Mouse (Mus musculus): ENCODE measurements around the gene Fuca2.
"Not testable (repeated sequence)": the region's sequence is repeated elsewhere in the genome, so short reads cannot be mapped to it uniquely, and the experiment has no call there.

Gene Fuca2

GRCm38 (mm10) chr10:13499331-13499730 lies at the start of gene Fuca2:
Gene Fuca2, plus strand, starts transcription at chr10:13499540.
- DNase-seq (ENCODE audit: low spot score in 2 of 2): no peak

GRCm38 (mm10) chr10:13451640-13452039 lies 47.7 kb upstream of the Fuca2 start:
- DNase-seq (ENCODE audit: low spot score in 2 of 2): no peak

- DNase-seq (ENCODE audit: low spot score in 2 of 2): no peak
Measured at GRCm38 (mm10) chr10:13453200-13453990, 45.9 kb upstream of the Fuca2 start.

GRCm38 (mm10) chr10:13464295-13464694 lies 35.0 kb upstream of the Fuca2 start:
- not testable (repeated sequence) for DNase-seq (ENCODE audit: low spot score in 2 of 2)

- peak in 1 of 2 experiments; percentile 20 for DNase-seq (ENCODE audit: low spot score in 2 of 2)
Measured at GRCm38 (mm10) chr10:13466925-13467324, 32.4 kb upstream of the Fuca2 start.

- DNase-seq (ENCODE audit: low spot score in 2 of 2): not testable (repeated sequence)
Measured at GRCm38 (mm10) chr10:13468025-13468529, 31.3 kb upstream of the Fuca2 start.

- DNase-seq (ENCODE audit: low spot score in 2 of 2): no peak
Measured at GRCm38 (mm10) chr10:13470236-13470635, 29.1 kb upstream of the Fuca2 start.

- no peak for DNase-seq (ENCODE audit: low spot score in 2 of 2)
Measured at GRCm38 (mm10) chr10:13473287-13473832, 26.0 kb upstream of the Fuca2 start.

GRCm38 (mm10) chr10:13473833-13474567 lies 25.3 kb upstream of the Fuca2 start, which contains the start of gene Phactr2:
Gene Phactr2, minus strand, starts transcription at chr10:13474412.
- peak in 1 of 2 experiments; percentile 17 for DNase-seq (ENCODE audit: low spot score in 2 of 2)

GRCm38 (mm10) chr10:13474568-13474955 lies 24.8 kb upstream of the Fuca2 start:
- DNase-seq (ENCODE audit: low spot score in 2 of 2): no peak

- peak in 1 of 2 experiments; percentile 16 for DNase-seq (ENCODE audit: low spot score in 2 of 2)
Measured at GRCm38 (mm10) chr10:13475121-13475520, 24.2 kb upstream of the Fuca2 start.

GRCm38 (mm10) chr10:13479341-13479740 lies 20.0 kb upstream of the Fuca2 start:
- DNase-seq (ENCODE audit: low spot score in 2 of 2): no peak

- no peak for DNase-seq (ENCODE audit: low spot score in 2 of 2)
Measured at GRCm38 (mm10) chr10:13485958-13486357, 13.4 kb upstream of the Fuca2 start.

- DNase-seq (ENCODE audit: low spot score in 2 of 2): no peak
Measured at GRCm38 (mm10) chr10:13489671-13490070, 9.7 kb upstream of the Fuca2 start.

- no peak for DNase-seq (ENCODE audit: low spot score in 2 of 2)
Measured at GRCm38 (mm10) chr10:13493978-13494686, 5.2 kb upstream of the Fuca2 start.

- DNase-seq (ENCODE audit: low spot score in 2 of 2): no peak
Measured at GRCm38 (mm10) chr10:13496315-13496714, 3.0 kb upstream of the Fuca2 start.

- DNase-seq (ENCODE audit: low spot score in 2 of 2): no peak
Measured at GRCm38 (mm10) chr10:13500473-13500872, 1.1 kb downstream of the Fuca2 start.

GRCm38 (mm10) chr10:13500938-13501496 lies 1.7 kb downstream of the Fuca2 start:
- DNase-seq (ENCODE audit: low spot score in 2 of 2): peak; percentile 90 to 92

GRCm38 (mm10) chr10:13501533-13501932 lies 2.2 kb downstream of the Fuca2 start:
- peak in 1 of 2 experiments; percentile 3 for DNase-seq (ENCODE audit: low spot score in 2 of 2)

GRCm38 (mm10) chr10:13502371-13502770 lies 3.0 kb downstream of the Fuca2 start:
- DNase-seq (ENCODE audit: low spot score in 2 of 2): no peak

GRCm38 (mm10) chr10:13521857-13522256 lies 22.5 kb downstream of the Fuca2 start:
- DNase-seq (ENCODE audit: low spot score in 2 of 2): no peak
